Mouse (Mus musculus): Measurements from ENCODE around the gene Hnrnpdl.

Gene Hnrnpdl

DNA sequence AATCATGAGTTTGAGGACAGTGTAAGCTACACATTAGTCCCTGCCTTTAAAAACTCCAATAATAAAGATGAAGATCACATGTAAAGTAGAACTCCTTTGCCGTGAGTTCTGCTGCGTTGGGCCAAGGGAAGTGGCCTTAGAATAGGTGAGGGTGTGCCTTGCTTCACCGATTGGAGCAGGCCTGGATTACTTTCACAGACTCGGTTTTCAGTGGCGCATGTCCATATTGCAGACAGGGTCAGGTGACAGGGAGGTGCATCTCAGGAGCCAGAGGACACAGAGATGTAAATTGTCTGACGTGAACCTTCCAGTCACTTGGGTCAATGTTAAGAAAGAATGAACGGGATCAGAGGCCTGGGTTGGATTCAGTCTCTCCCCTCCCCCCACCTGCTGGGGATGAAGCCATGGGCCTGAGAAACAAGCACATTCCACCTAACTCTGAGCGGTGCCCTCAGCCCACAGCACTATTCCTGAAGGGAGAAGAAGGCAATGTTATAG is 7.7 kb upstream of the Hnrnpdl start:
- DNase-seq (ENCODE audit: low spot score in 2 of 2), result no peak

DNA sequence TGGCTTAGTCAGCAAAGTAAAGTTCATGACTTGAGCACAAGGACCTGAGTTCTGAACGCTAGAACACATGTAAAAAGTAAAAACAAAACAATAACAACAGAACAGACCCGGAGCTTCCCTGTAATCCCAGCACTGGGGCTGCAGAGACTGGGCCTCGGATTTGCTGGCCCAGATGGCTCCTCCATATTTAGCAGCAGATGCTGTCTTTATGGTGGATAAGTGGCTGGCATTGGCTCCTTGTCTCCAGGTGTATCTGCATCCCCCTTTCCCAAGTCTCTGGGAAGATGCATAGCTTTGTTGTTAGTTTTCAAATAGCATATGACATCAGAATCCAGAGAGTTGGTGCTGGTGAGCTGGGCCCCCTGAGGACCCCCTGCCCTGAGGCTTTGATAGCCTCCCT is 6.6 kb upstream of the Hnrnpdl start:
- no peak for DNase-seq (ENCODE audit: low spot score in 2 of 2)

DNA sequence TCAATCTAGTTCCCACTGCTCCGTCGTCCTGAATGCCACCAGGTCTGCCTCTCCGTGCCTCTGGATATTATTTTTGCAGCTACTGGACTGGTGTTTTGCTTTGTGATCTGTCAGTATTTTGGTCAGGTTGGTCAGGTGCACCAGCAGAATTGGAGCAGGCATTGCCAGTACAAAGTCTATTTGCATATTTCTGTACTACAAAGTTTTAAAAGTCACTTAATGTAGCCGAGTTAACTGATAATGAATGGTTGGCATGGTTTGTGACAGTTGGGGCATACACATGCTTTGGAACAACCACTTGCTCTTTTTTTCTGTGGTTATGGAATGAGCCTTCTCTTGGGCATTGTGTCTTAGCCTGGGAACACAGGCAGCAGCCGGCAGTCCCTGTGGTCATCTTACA is 5.2 kb upstream of the Hnrnpdl start:
- no peak for DNase-seq (ENCODE audit: low spot score in 2 of 2)

DNA sequence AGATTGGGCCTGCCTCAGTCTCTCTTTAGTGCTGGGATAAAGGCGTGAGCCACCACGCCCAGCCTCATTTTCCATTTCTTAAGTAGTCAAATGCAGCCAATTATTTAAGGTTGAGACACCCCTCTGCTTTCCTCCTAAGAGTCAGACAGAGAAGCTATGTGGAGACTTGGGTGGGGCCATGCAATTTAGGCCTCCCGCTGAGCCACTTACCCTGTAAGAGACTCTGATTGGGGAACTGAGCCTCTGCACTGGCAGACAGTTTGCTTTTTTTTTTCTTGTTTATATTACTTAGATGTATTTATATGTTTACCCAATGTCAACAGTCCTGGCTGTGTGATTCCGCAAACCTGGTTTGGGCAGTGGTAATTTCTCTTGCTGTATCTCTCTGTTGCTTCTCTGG is 4.6 kb upstream of the Hnrnpdl start:
- DNase-seq (ENCODE audit: low spot score in 2 of 2), result no peak

DNA sequence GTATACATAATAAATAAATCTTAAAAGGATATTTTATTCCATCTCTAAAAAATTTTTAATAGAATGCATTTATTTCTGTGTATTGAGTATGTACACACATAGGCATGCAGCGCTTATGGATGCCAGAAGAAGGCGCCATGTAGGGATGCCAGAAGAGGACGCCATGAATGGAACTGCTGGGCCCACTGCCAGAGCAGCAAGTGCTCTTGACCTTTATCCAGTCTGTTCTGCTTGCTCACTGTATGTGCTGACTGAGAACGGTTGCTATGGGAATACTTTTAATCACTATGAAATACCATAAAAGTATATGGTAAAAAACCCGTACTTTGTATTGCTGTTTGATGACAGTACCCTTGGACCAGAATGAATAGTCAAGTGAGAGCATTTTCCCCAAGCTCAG is 3.9 kb upstream of the Hnrnpdl start:
- no peak for DNase-seq (ENCODE audit: low spot score in 2 of 2)

DNA sequence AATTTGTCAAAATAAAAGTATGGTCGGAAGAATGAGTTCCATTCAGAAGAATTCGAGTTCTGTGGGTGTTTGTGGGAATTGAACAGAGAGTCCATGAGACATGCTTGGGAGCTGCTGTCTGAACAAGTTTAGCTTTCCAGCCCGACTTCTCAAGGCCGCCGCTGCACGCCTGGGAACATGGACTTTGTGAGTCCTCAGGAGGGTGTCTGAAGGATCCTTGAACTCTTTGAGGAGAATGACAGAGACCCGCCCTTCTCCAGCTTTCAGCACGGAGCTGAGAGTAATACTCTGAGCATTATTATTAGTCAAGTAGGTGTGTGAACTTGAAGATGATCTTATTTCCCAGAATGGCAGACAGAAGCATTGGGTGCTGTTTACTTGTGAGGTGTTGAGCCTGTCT is 3.0 kb upstream of the Hnrnpdl start:
- no peak for DNase-seq (ENCODE audit: low spot score in 2 of 2)

DNA sequence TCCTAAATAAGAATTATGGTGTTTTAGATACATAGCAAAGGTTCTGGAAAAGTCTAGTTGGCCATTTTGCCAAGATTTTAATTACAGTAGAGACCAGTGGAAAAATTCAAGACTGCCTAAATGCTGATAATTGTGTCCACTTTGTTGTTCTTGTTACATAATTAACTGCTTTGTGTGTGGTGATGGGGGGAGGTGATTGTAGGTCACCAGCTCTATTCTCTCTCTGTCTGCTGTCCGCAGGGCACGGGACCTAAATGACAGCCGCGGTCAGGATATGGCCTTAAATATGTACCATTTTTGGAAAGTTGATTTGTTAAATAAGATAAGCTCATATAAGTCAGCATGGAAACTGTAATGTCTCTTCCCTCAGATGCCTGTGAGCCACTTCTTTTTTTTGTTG is 1.8 kb upstream of the Hnrnpdl start:
- DNase-seq (ENCODE audit: low spot score in 2 of 2), result no peak

DNA sequence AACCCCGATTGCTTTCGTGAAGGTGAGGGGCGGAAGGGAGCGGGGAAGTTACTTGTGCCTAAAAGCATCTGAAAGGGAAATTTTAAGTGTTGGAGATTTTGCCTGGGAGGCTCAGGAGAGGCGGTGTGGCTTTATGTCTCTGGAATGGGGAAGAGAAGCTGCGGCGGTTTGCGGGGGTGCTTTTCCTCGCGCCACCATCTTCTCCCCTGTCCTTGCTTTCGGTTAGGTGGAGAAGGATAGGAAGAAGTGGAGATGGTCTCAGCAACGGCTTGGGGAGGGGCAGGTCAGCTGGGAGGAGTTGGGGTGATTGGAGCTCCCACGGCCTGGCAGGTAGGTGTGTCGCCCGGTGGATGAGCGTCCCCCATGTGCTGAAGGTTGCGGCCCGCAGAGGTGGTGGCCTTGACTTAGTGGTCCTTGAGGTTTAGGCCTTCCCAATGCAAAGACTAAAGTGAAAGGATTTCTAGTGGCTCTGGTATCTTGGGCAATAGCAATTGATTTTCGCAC is 869 bp upstream of the Hnrnpdl start:
- no peak for DNase-seq (ENCODE audit: low spot score in 2 of 2)

DNA sequence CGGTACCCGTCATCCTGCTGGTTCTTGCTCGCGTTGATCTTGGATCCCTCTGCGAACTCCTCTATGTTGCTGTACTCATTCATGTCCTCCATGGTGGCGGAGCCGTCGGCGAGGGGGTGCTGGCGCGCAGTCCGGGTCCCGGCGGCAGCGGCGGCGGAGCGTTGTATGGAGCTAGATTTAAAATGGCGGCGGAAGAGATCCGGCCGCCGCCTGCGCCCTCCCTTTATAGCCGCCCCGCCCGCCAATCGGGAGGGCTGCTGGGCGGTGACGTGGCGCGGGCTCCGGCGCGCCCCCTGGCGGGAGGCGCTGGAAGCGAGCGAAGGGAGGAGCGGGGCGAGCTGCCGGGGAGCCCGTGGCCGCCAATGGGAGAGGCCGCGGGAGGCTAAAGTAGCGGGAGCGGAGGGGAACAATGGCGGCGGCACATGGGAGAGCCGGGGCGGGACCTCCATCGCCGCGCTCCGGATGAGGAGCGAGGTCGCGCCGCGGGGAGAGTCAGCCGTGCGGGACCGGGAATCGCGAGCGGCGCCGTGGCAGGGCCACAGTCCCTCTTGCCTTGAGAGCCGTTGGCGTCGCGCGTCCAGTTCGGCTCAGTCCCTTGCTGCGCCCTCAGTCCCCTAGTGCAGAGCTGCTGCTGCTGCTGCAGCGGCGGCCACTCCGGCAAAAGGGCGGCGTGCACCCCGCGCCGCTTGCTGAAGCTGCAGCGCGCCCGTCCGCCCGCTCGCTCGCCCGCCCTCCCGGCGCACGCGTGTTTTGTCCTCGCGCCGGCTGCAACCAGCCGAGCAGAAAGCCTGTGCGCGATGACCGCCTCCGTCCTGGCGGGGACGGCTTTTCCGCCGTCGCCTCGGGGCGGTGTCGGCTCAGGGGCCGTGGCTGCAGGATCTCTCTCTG is 506 bp downstream of the Hnrnpdl start:
- DNase-seq (ENCODE audit: low spot score in 2 of 2), result peak; percentile 96 to 98

DNA sequence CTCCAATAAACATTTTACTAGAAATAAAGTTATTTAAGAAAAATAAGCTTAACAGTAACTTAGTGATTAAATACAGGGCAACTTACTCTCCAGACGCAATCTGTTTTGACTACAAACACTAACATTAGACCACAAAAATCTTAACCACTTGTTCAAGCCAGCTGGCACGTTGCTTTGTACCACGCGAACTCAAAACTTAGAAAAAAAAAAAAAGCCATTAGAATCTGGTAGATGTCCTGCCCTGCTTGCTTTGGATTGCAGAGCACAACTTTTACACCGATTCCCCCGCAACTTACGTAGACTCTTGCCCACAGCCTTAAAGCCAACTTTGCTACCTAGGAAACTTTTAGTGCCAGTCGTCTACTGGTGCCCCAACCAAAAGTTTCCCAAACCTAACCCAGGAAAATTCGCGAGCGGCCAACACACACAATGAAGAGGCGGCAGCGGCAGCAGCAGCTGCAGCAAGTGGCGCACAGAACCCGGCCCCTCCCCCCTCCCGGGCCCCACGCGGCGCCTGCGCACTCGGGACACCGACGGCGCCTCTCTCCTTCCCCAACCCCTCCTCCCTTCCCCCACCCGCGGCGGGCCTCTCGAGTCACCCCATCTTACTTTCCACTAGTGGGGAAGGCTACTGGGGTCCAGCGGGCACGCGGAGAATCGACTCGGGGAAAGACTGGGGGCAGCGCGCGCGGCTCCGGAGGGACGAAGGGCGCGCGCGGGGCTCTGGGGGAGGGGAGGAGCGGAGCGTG is 1.3 kb downstream of the Hnrnpdl start:
- peak; percentile 81 to 84 for DNase-seq (ENCODE audit: low spot score in 2 of 2)

DNA sequence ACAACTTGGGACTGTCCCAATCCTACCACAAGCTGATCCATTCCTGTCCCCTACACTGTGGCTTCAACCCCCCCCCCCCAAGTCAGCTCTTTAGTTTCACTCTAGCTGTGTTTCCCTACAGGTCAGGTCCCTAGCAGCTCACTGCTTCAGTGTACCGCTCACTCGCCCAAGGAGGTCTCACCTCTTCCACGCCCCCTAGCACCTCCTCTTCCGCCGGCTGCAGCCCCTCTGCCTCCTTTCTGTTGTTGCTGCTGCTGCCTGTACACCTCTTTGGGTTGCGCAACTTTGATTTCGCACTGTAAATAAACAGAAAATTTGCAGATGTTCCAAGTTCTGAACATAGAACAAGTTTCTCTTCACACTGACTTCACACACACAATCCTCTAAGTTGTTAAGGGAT is 2.8 kb downstream of the Hnrnpdl start:
- DNase-seq (ENCODE audit: low spot score in 2 of 2), result no peak

DNA sequence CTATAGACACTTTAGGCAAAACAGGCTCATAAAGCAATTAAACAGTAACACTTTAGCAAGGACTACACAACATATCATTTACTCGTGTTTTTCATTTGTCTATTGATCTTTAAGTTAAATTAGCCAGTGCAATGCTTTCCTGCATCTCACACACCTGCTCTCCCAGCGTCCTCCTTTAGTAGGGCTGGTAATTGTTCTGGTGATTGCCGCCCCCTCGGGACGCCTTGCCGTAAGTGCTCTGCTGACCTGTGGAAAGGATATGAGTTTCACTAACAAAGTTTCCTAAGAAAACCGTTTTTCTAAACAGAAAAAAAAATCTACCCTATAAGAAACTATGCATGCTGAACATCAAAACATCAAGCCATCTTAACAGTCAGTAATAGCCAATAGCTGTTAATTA is 3.5 kb downstream of the Hnrnpdl start:
- no peak for DNase-seq (ENCODE audit: low spot score in 2 of 2)

DNA sequence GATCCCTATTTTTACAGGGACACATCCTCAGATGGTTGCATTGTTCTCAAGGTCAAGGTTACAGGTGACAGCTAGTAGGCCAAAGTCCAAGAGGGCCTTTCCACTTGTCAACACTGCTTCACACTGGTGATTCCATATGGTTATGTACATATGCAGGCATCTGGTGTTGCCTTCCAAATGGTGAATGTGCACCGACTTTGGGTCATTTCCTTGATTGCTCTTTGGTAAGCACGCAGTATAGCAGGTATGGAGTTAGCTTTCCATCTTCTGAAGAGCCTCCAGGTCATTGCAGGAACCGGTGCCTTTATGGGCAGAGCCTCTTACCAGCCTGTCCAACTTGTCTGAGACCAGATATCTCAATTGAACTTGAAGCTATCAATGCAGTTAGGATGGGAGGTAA is 6.8 kb downstream of the Hnrnpdl start:
- no peak for DNase-seq (ENCODE audit: low spot score in 2 of 2)

DNA sequence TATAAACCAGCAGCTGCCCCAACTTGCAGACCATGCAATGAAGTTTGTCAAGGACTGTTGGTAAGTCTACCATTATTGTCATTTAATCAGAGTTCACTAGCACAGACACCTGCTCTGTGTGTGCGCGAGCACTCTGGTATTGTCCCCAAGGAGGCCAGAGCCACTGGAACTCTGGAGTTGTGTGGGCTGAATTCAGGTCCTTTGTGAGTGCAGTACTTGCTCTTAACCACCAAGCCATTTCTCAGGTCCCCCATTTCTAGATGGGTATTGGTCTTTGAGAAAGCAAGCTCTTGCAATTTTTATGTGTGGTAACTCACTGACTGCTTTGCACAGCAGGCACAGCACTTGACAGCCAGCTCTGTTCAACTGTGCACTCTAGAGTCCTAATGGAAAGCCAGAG is 7.4 kb downstream of the Hnrnpdl start:
- no peak for DNase-seq (ENCODE audit: low spot score in 2 of 2)

DNA sequence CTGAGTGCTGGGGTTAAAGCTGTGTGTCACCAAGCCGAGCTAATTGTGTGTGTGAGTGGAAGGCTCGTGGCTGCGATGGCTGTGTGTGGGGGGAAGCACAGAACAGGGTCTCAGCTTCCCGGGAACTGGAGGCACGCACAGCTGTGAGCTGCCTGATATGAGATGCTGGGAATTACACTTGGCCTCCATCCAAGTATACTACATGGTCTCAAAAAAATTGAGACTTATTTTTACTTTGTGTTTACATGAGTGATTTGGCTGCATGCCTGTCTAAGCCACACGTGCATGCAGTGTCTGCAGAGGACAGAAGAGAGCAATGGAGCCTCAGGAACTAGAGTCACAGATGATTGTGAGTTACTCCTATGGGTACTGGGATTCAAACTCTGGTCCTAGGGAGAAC is 9.4 kb downstream of the Hnrnpdl start:
- DNase-seq (ENCODE audit: low spot score in 2 of 2), result peak; percentile 27 to 50

DNA sequence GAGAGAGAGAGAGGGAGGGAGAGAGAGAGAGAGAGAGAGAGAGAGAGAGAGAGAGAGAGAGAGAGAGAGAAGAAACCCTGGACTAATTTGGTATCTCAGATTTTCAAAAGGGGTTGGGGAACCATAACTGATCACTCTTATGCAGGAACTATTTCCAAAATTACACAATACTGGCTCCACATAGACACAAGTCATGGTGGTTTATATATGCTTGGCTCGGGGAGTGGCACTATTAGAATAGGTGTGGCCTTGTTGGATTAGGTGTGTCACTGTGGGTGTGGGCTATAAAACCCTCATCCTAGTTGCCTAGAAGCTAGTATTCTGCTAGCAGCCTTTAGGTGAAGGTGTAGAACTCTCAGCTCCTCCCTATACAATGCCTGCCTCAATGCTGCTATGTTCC is 14.6 kb downstream of the Hnrnpdl start:
- DNase-seq (ENCODE audit: low spot score in 2 of 2), result no peak

DNA sequence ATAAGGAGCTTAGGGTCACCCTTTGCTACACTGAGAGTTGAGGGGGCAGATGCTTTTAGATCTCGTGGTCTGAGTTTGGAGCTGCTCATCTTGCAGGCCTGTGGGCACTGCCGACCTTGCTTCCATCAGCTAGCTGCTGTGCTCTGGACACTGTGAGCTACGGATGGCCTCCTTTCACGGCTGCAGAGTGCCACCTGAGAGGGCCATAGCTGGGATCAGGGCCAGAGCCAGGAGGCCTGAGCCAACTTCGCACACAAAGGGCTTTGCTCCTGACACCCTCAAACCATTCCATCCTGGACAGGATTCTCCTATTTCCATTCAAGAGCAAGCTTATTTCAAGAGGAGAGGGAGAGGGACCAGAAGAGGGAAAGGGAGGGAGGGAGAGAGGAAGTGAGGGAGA is 15.1 kb downstream of the Hnrnpdl start:
- no peak for DNase-seq (ENCODE audit: low spot score in 2 of 2)

DNA sequence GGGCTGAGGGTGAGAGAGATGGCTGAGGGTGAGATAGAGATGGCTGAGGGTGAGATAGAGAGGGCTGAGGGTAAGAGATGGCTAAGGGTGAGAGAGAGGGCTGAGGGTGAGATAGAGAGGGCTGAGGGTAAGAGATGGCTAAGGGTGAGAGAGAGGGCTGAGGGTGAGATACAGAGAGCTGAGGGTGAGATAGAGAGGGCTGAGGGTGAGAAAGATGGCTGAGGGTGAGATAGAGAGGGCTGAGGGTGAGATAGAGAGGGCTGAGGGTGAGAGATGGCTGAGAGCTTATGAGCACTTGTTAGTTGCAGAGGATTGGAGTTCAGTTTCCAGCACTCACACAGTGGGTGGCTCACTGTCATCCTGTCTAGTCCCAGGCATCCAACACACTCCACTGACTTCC is 19.4 kb downstream of the Hnrnpdl start:
- no peak for DNase-seq (ENCODE audit: low spot score in 2 of 2)

DNA sequence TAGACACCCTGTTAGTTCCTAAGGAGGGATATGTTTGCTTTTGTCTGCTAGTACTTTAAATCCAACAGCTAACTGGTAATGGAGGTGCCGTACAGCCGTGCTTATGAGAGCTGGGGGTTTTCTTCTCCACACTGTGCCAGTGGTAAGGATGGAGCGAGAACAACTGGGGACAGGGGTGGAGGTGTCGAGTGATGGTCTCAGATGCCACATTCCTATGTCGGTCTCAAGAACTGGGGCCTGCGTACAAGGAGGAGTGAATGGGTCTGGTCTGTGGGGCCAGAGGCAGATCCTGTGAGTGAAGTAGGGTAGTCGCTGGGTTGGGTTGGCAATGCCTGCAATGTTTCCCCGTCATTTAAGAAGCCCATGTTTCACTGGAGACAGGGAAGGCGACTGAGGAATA is 26.9 kb downstream of the Hnrnpdl start:
- DNase-seq (ENCODE audit: low spot score in 2 of 2), result no peak

DNA sequence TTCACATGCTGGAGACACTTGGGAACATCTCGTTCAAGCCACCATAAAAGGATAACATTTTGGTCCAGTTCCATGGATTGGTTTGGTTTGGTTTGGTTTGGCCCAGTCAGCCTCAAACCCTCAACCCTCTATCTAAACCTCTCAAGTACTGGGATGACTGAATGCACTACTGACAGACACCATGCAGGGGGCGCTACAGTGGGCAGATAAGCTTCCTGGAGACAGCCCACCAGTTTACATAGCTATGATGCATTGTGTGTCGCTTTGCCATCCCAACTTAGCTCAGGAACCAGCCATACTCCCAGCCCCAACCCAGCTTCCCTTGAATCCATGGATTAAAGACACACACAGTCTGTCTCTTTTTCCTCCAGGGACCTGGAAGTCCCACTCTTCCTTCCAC is 31.0 kb downstream of the Hnrnpdl start:
- DNase-seq (ENCODE audit: low spot score in 2 of 2), result no peak

DNA sequence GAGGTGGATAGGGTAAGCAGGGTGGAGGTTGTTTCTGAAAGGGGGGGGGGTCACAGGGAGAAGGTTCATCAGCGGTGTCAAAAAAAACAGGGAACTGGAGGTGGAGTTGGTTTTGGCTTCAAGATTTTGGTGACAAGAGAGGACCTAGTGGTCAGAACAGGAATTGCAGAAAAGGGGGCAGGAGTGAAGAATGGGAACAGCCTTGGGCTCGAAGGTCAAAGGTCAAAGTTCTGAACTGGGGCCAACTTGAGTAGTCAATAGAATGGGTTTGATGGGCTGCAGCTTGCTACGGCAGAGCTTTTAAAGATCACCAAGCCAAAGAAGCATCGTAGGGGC is 32.5 kb downstream of the Hnrnpdl start:
- no peak for DNase-seq (ENCODE audit: low spot score in 2 of 2)

DNA sequence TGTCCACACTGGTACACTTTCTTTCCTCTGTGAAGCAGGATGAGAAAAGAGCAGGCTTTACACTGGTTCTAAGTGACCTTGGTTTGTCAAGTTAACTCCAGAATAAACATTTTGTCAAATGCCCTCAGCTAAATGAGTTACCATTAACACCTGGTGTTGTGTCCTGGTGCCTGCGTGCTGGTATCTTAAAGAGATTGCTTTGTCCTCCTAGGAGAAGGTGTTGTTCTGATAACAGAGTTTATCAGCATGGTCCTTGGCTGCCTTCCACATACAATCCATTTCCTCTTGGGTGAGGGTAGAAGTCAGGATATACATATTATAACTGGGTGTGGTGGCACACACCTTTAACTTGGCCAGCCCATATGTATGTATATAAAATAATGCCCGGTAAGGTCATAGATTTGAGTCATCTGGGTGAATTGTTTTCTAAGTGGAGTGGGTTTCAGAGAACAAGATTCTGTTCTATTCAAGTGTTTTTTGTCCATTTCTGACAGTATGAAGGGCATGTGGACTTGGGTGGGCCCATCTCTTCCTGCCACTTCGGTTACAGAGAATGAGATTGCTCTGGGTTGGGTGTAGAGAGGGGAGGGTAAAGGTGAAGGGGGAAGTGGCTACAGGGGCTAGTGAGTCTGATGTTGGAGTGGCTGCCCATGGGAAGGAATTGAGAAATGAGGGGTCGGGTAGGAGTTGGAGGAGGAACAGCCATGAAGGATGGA is 33.0 kb downstream of the Hnrnpdl start:
- no peak for DNase-seq (ENCODE audit: low spot score in 2 of 2)
